Mouse (Mus musculus) kidney, adult 9 months (tissue): ENCODE data around the gene Lingo1.

Experiments
- DNase-seq: peaks from one replicate; pipeline ENCODE4 v3.0.0; 2022

Gene Lingo1

DNA sequence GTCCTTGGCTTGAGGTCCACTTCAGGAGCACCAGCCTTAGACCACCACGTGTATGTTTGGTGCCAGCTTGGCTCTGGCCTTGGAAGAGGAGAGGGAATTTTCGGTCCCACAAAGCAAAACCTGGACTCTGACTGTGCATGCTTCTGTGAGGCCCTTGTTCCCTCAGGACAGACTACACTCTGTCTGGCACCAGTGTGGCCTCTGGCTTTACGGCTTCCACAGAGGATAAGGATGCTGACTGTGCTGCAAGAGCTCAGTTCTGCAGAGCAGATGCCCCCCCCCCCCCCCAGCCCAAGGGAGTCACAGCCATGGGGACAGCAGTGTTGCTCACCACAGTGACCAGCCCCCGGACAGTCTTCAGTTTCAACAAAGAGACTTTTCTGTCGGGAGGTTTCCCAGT lies 206.5 kb downstream of the Lingo1 start:
- DNase-seq: no peak

DNA sequence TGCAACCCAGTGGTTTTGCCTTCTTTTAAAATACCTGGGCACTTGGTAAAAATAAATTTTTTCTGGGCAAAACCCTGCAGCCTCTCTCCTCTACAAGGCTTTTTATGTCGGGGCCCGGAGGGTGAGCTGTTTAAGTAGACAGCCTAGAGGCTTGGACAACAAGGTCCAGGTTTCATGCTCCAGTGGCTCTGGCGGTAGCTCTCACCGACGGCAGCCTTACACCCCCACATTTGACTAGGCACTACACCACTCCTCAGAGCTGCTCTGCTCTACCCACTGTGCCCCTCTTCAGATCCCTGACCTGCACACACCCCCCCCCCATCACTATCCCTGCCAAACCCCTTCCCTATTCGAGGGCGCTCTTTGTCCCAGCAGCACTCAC lies 212.2 kb downstream of the Lingo1 start:
- no peak for DNase-seq

- DNase-seq: no peak
Observed at GRCm38 (mm10) chr9:56583139-56584042, 212.9 kb downstream of the Lingo1 start.

- no peak for DNase-seq
Observed at GRCm38 (mm10) chr9:56582628-56583027, 213.6 kb downstream of the Lingo1 start.

DNA sequence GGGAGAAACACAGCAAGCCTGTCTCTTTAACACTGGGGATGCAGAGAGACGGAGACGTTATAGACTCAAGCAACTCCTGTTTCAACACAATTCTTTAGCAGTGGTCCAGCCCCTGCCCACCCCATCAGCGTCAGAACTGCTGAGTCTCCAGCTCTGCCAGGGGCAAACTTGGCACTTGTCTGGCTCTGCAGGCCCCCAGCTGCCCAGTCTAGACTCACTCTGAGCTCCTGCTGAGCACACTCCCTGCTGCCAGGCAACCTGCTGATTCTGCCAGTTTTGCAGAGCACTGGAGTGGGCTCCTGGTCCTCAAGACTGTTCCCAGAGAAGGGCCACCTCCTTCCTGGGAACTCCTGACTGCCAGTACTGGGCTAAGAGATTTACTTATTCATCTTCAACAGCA lies 214.6 kb downstream of the Lingo1 start:
- no peak for DNase-seq

DNA sequence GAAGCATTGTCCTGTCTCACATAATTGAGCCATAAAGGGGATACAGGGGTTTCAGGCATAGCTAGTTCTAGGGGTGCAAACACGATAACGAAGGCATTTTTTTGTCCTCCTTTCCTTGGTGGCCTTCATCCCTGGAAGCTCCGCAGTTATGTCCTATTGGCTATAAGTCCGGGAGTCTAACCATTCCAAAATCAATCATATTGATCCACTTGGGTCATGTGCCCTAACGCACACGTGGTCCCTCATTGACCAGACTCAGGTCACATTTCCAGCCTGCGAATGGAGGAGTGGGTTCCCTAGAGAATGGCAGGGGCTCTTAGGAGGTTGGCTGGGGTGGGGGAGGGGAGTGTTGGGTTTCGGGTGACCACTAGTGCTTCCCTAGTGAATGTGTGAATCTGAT lies 215.3 kb downstream of the Lingo1 start:
- DNase-seq: no peak

GRCm38 (mm10) chr9:56580101-56580500 lies 216.2 kb downstream of the Lingo1 start:
- DNase-seq: no peak

GRCm38 (mm10) chr9:56577405-56577804 lies 218.9 kb downstream of the Lingo1 start:
- DNase-seq: no peak

GRCm38 (mm10) chr9:56572534-56573479 lies 223.5 kb downstream of the Lingo1 start:
- no peak for DNase-seq
